Mouse (Mus musculus): Measurements from ENCODE around the gene Phlpp1. TPM values are rescaled to one million over a fixed set of nuclear protein-coding genes. Genes with fewer than 3 reads are reported as not detected.

Gene Phlpp1
- polyA plus RNA-seq, 1 experiment from 2014 or later = 9.8 TPM

- Histone ChIP-seq H3K36me3 (ENCODE audit: control insufficient read depth, insufficient read depth, low read length) (0 out of 2 replicates have a peak, but pooled peaks cover 2% of the 10 kb centered on the region), H3K4me1 (replicated peaks; ENCODE audit: control insufficient read depth, insufficient read depth, low read length) (no peaks in the 10 kb centered on the region), H3K27ac (ENCODE audit: low read depth, low read length) (no peak overlapping the region), H3K27me3 (ENCODE audit: control insufficient read depth, insufficient read depth, low read length) (no peaks in the 10 kb centered on the region), H3K9ac (ENCODE audit: low read depth, low read length) (no peak overlapping the region), H3K9me3 (ENCODE audit: control insufficient read depth, low read length) (no peaks in the 10 kb centered on the region), H3K4me2 (replicated peaks; ENCODE audit: low read depth, low read length) (no peak overlapping the region), H3K4me3 (ENCODE audit: low read depth, low read length) (no peak overlapping the region)
- 95% methylated on average over 2 of the region's 2 CpGs for WGBS
- no peak for DNase-seq (ENCODE audit: low spot score)
- no peak for ATAC-seq (ENCODE audit: low FRiP score)
Observed at GRCm38 (mm10) chr1:106345265-106345664, 173.7 kb downstream of the Phlpp1 start.

- no peaks in the 10 kb centered on the region for H3K9me3 ChIP-seq (ENCODE audit: control insufficient read depth, low read length)
- H3K4me1 ChIP-seq (replicated peaks; ENCODE audit: control insufficient read depth, insufficient read depth, low read length) = no peaks in the 10 kb centered on the region
- H3K9ac ChIP-seq (ENCODE audit: low read depth, low read length) = no peak overlapping the region
- no peaks in the 10 kb centered on the region for H3K27me3 ChIP-seq (ENCODE audit: control insufficient read depth, insufficient read depth, low read length)
- H3K36me3 ChIP-seq (ENCODE audit: control insufficient read depth, insufficient read depth, low read length) = 0 out of 2 replicates have a peak, but pooled peaks cover 2% of the 10 kb centered on the region
- no peak overlapping the region for H3K4me2 ChIP-seq (replicated peaks; ENCODE audit: low read depth, low read length)
- ATAC-seq (ENCODE audit: low FRiP score) (no peak), DNase-seq (ENCODE audit: low spot score) (no peak)
- 100% methylated on average over 3 of the region's 3 CpGs for WGBS
- H3K27ac ChIP-seq (ENCODE audit: low read depth, low read length) = no peak overlapping the region
- H3K4me3 ChIP-seq (ENCODE audit: low read depth, low read length) = no peak overlapping the region
Observed at GRCm38 (mm10) chr1:106346776-106347175, 175.2 kb downstream of the Phlpp1 start.

GRCm38 (mm10) chr1:106349116-106349515 lies 177.6 kb downstream of the Phlpp1 start:
- no peak overlapping the region for H3K27ac ChIP-seq (ENCODE audit: low read depth, low read length)
- H3K9me3 ChIP-seq (ENCODE audit: control insufficient read depth, low read length) = no peaks in the 10 kb centered on the region
- ATAC-seq (ENCODE audit: low FRiP score) = no peak
- no peaks in the 10 kb centered on the region for H3K4me1 ChIP-seq (replicated peaks; ENCODE audit: control insufficient read depth, insufficient read depth, low read length)
- 0 out of 2 replicates have a peak, but pooled peaks cover 2% of the 10 kb centered on the region for H3K36me3 ChIP-seq (ENCODE audit: control insufficient read depth, insufficient read depth, low read length)
- no peak overlapping the region for H3K4me3 ChIP-seq (ENCODE audit: low read depth, low read length)
- H3K9ac ChIP-seq (ENCODE audit: low read depth, low read length) = no peak overlapping the region
- no peak overlapping the region for H3K4me2 ChIP-seq (replicated peaks; ENCODE audit: low read depth, low read length)
- WGBS = 95% methylated on average over 3 of the region's 3 CpGs
- no peak for DNase-seq (ENCODE audit: low spot score)
- H3K27me3 ChIP-seq (ENCODE audit: control insufficient read depth, insufficient read depth, low read length) = no peaks in the 10 kb centered on the region

- Histone ChIP-seq H3K9ac (ENCODE audit: low read depth, low read length) (no peak overlapping the region), H3K4me1 (replicated peaks; ENCODE audit: control insufficient read depth, insufficient read depth, low read length) (no peaks in the 10 kb centered on the region), H3K4me2 (replicated peaks; ENCODE audit: low read depth, low read length) (no peak overlapping the region), H3K27me3 (ENCODE audit: control insufficient read depth, insufficient read depth, low read length) (no peaks in the 10 kb centered on the region), H3K27ac (ENCODE audit: low read depth, low read length) (no peak overlapping the region), H3K4me3 (ENCODE audit: low read depth, low read length) (no peak overlapping the region), H3K36me3 (ENCODE audit: control insufficient read depth, insufficient read depth, low read length) (no peaks in the 10 kb centered on the region), H3K9me3 (ENCODE audit: control insufficient read depth, low read length) (no peaks in the 10 kb centered on the region)
- no peak for ATAC-seq (ENCODE audit: low FRiP score)
- 86% methylated on average over 2 of the region's 2 CpGs for WGBS
- no peak for DNase-seq (ENCODE audit: low spot score)
Observed at GRCm38 (mm10) chr1:106351512-106351911, 180.0 kb downstream of the Phlpp1 start.

- Histone ChIP-seq H3K9me3 (ENCODE audit: control insufficient read depth, low read length) (no peaks in the 10 kb centered on the region), H3K27me3 (ENCODE audit: control insufficient read depth, insufficient read depth, low read length) (no peaks in the 10 kb centered on the region), H3K36me3 (ENCODE audit: control insufficient read depth, insufficient read depth, low read length) (no peaks in the 10 kb centered on the region), H3K27ac (ENCODE audit: low read depth, low read length) (no peak overlapping the region), H3K4me1 (replicated peaks; ENCODE audit: control insufficient read depth, insufficient read depth, low read length) (no peaks in the 10 kb centered on the region), H3K4me2 (replicated peaks; ENCODE audit: low read depth, low read length) (no peak overlapping the region), H3K4me3 (ENCODE audit: low read depth, low read length) (no peak overlapping the region), H3K9ac (ENCODE audit: low read depth, low read length) (no peak overlapping the region)
- ATAC-seq (ENCODE audit: low FRiP score) (no peak), DNase-seq (ENCODE audit: low spot score) (no peak)
- WGBS = 91% methylated on average over 2 of the region's 2 CpGs
Observed at GRCm38 (mm10) chr1:106352801-106353511, 181.4 kb downstream of the Phlpp1 start.

- Histone ChIP-seq H3K9ac (ENCODE audit: low read depth, low read length) (no peak overlapping the region), H3K27ac (ENCODE audit: low read depth, low read length) (no peak overlapping the region), H3K4me2 (replicated peaks; ENCODE audit: low read depth, low read length) (no peak overlapping the region), H3K36me3 (ENCODE audit: control insufficient read depth, insufficient read depth, low read length) (no peaks in the 10 kb centered on the region), H3K4me1 (replicated peaks; ENCODE audit: control insufficient read depth, insufficient read depth, low read length) (no peaks in the 10 kb centered on the region), H3K9me3 (ENCODE audit: control insufficient read depth, low read length) (no peaks in the 10 kb centered on the region), H3K27me3 (ENCODE audit: control insufficient read depth, insufficient read depth, low read length) (no peaks in the 10 kb centered on the region), H3K4me3 (ENCODE audit: low read depth, low read length) (no peak overlapping the region)
- DNase-seq (ENCODE audit: low spot score) (no peak), ATAC-seq (ENCODE audit: low FRiP score) (no peak)
- WGBS = 91% methylated on average over 4 of the region's 4 CpGs
Observed at GRCm38 (mm10) chr1:106353993-106354392, 182.4 kb downstream of the Phlpp1 start.

GRCm38 (mm10) chr1:106359474-106359873 lies 187.9 kb downstream of the Phlpp1 start:
- H3K4me3 ChIP-seq (ENCODE audit: low read depth, low read length) = no peak overlapping the region
- H3K9me3 ChIP-seq (ENCODE audit: control insufficient read depth, low read length) = no peaks in the 10 kb centered on the region
- H3K4me1 ChIP-seq (replicated peaks; ENCODE audit: control insufficient read depth, insufficient read depth, low read length) = no peaks in the 10 kb centered on the region
- no peak overlapping the region for H3K9ac ChIP-seq (ENCODE audit: low read depth, low read length)
- DNase-seq (ENCODE audit: low spot score) (no peak), ATAC-seq (ENCODE audit: low FRiP score) (no peak)
- no peaks in the 10 kb centered on the region for H3K27me3 ChIP-seq (ENCODE audit: control insufficient read depth, insufficient read depth, low read length)
- H3K36me3 ChIP-seq (ENCODE audit: control insufficient read depth, insufficient read depth, low read length) = no peaks in the 10 kb centered on the region
- H3K27ac ChIP-seq (ENCODE audit: low read depth, low read length) = no peak overlapping the region
- no peak overlapping the region for H3K4me2 ChIP-seq (replicated peaks; ENCODE audit: low read depth, low read length)

GRCm38 (mm10) chr1:106362841-106363604 lies 191.5 kb downstream of the Phlpp1 start:
- ATAC-seq (ENCODE audit: low FRiP score) (no peak), DNase-seq (ENCODE audit: low spot score) (no peak)
- H3K27ac ChIP-seq (ENCODE audit: low read depth, low read length) = no peak overlapping the region
- no peaks in the 10 kb centered on the region for H3K9me3 ChIP-seq (ENCODE audit: control insufficient read depth, low read length)
- H3K4me2 ChIP-seq (replicated peaks; ENCODE audit: low read depth, low read length) = no peak overlapping the region
- H3K9ac ChIP-seq (ENCODE audit: low read depth, low read length) = no peak overlapping the region
- no peak overlapping the region for H3K4me3 ChIP-seq (ENCODE audit: low read depth, low read length)
- H3K4me1 ChIP-seq (replicated peaks; ENCODE audit: control insufficient read depth, insufficient read depth, low read length) = no peaks in the 10 kb centered on the region
- no peaks in the 10 kb centered on the region for H3K27me3 ChIP-seq (ENCODE audit: control insufficient read depth, insufficient read depth, low read length)
- no peaks in the 10 kb centered on the region for H3K36me3 ChIP-seq (ENCODE audit: control insufficient read depth, insufficient read depth, low read length)
- WGBS = 89% methylated on average over 3 of the region's 3 CpGs

GRCm38 (mm10) chr1:106369330-106369729 lies 197.8 kb downstream of the Phlpp1 start:
- no peak overlapping the region for H3K9ac ChIP-seq (ENCODE audit: low read depth, low read length)
- WGBS = 84% methylated on average over 3 of the region's 3 CpGs
- DNase-seq (ENCODE audit: low spot score) = no peak
- no peaks in the 10 kb centered on the region for H3K4me1 ChIP-seq (replicated peaks; ENCODE audit: control insufficient read depth, insufficient read depth, low read length)
- H3K4me2 ChIP-seq (replicated peaks; ENCODE audit: low read depth, low read length) = no peak overlapping the region
- no peak for ATAC-seq (ENCODE audit: low FRiP score)
- H3K27me3 ChIP-seq (ENCODE audit: control insufficient read depth, insufficient read depth, low read length) = no peaks in the 10 kb centered on the region
- H3K4me3 ChIP-seq (ENCODE audit: low read depth, low read length) = no peak overlapping the region
- H3K36me3 ChIP-seq (ENCODE audit: control insufficient read depth, insufficient read depth, low read length) = no peaks in the 10 kb centered on the region
- H3K9me3 ChIP-seq (ENCODE audit: control insufficient read depth, low read length) = no peaks in the 10 kb centered on the region
- H3K27ac ChIP-seq (ENCODE audit: low read depth, low read length) = no peak overlapping the region

Data from hindbrain, embryonic 11.5 days (tissue).